Comparison of ENCODE assay signal across 20 mouse cellular contexts in the genomic region with DNA sequence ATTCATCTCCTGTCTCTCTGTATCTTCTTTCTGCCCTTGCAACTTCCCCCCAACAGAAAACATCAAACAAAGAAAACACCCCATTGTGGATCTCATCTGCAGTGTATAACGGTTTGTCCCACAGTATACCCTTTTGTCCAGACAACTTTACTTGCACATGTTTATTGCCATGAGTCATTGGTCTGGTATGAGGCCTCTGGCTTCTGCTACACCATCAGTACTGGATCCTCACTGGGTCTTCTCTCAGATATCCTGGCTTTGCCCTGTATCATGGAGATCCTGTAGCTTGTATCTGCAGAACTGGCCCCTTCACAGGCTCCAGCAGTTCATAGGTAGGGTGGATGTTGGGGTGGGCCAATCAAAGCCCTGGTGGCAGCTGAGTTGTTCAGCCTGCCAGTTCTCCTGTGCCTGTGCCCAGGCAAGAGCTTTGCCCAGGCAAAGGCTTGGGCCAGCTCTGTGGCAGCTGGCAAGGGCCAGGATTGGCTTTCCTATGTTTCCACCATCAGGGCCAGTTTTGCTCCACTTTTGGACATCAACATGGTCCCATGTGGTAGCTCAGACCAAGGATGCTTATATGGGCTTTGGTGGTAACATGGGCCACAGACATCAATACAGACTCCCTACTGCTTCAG. TPM values are rescaled to one million over a fixed set of nuclear protein-coding genes. Genes with fewer than 3 reads are reported as not detected.
"Had no signal": no experiment of that assay in that cellular context is flagged by ENCODE, and none has a peak within 500 bp of the region (broad histone marks: within the 10 kb centered on the region; RNA-seq: fewer than 3 reads in every experiment).

No protein-coding gene starts in this region.

- H3K9ac ChIP-seq: limb, embryonic 12.5 days; limb, embryonic 15.5 days; liver, embryonic 12.5 days; liver, embryonic 15.5 days; midbrain, embryonic 12.5 days; midbrain, embryonic 15.5 days; neural tube, embryonic 13.5 days had no signal

- H3K27me3 ChIP-seq: limb, embryonic 12.5 days; limb, embryonic 15.5 days; liver, embryonic 12.5 days; liver, embryonic 15.5 days; midbrain, embryonic 12.5 days; midbrain, embryonic 15.5 days; neural tube, embryonic 13.5 days had no signal

- ATAC-seq: liver, embryonic 12.5 days; midbrain, embryonic 15.5 days had no signal

- H3K9me3 ChIP-seq: limb, embryonic 15.5 days; liver, embryonic 12.5 days; liver, embryonic 15.5 days had no signal

- H3K4me2 ChIP-seq: limb, embryonic 12.5 days; limb, embryonic 15.5 days; liver, embryonic 12.5 days; liver, embryonic 15.5 days; midbrain, embryonic 12.5 days; midbrain, embryonic 15.5 days; neural tube, embryonic 13.5 days had no signal

- H3K4me1 ChIP-seq: limb, embryonic 12.5 days; limb, embryonic 15.5 days; liver, embryonic 12.5 days; liver, embryonic 15.5 days; midbrain, embryonic 12.5 days; midbrain, embryonic 15.5 days; neural tube, embryonic 13.5 days had no signal

- H3K36me3 ChIP-seq: limb, embryonic 12.5 days; limb, embryonic 15.5 days; liver, embryonic 12.5 days; liver, embryonic 15.5 days; midbrain, embryonic 12.5 days; midbrain, embryonic 15.5 days; neural tube, embryonic 13.5 days had no signal

- H3K4me3 ChIP-seq: layer of hippocampus, adult 2 months; limb, embryonic 12.5 days; limb, embryonic 15.5 days; liver, embryonic 12.5 days; liver, embryonic 15.5 days; midbrain, embryonic 12.5 days; midbrain, embryonic 15.5 days; myocyte; neural tube, embryonic 13.5 days had no signal

- H3K27ac ChIP-seq: kidney, postnatal 0 days; layer of hippocampus, adult 2 months; limb, embryonic 12.5 days; limb, embryonic 15.5 days; liver, embryonic 12.5 days; liver, embryonic 15.5 days; macrophage; midbrain, embryonic 12.5 days; midbrain, embryonic 15.5 days; neural tube, embryonic 13.5 days had no signal

- DNase-seq: kidney, postnatal 25 days; layer of hippocampus, adult 9-11 months; lung, adult 2 months; thymus, adult 18-20 months; thymus, postnatal 36 days had no signal

RNA-seq across cellular contexts. Expression of a gene that starts 26.4 kb away (rescaled TPM):
- total RNA-seq: megakaryocyte, adult 5-6 weeks; monocyte, adult 5-6 weeks; neutrophil, adult 5-6 weeks had no signal
- polyA plus RNA-seq: macrophage; myocyte; small intestine, adult 2 months had no signal
